Mouse (Mus musculus): Measurements from ENCODE around the gene Bcl2l11.
"Not testable (repeated sequence)": the region's sequence is repeated elsewhere in the genome, so short reads cannot be mapped to it uniquely, and the experiment has no call there.

Gene Bcl2l11

GRCm38 (mm10) chr2:128125635-128126470, at the start of gene Bcl2l11:
TSS of gene Bcl2l11 (plus strand) at chr2:128126038.
- DNase-seq = peak; percentile 98

- DNase-seq = no peak
These were observed 48.9 kb upstream of the Bcl2l11 start for GRCm38 (mm10) chr2:128076936-128077335.

GRCm38 (mm10) chr2:128078859-128079258, 47.0 kb upstream of the Bcl2l11 start:
- no peak for DNase-seq

- DNase-seq = no peak
These were observed 46.5 kb upstream of the Bcl2l11 start for GRCm38 (mm10) chr2:128079316-128079715.

GRCm38 (mm10) chr2:128083844-128084243, 42.0 kb upstream of the Bcl2l11 start:
- no peak for DNase-seq

DNA sequence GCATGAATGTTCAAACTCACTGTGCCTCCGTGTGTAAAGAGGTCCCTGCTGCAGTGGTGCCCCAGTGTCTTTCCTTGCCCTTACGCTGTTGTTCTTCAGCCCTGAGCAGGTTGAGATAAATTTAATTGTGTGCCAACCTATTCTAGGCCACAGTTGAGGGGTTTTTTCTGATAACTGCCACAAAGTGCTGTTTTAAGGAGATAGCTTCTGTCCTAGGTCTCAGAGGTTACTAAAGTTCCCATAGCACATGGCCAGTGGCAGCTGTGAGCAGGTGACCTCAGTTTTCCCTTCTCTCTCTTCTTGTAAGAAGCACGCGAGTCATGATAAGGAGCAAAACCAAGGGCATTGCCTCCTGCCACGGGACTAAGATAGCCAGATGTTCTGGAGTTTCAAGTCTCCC, 41.2 kb upstream of the Bcl2l11 start:
- no peak for DNase-seq

DNA sequence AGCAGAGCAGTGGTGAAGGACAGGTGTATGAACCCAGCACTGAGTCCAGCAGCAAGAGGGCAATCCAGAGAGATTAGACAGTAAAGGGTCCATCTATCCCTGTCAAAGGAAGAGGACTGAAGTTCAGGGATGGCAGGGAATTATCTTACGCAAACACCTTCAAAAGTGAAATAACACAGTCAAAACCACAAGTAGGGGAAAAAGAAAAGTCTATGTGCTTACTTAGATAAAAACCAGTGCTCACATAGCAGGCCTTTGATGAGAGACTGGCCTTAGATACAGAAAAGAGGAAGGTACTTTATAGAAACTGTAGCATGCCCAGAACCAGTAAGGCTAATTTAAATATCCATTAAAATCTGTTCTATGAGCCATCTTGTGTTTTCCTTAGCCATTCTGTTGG, 40.4 kb upstream of the Bcl2l11 start:
- no peak for DNase-seq

DNA sequence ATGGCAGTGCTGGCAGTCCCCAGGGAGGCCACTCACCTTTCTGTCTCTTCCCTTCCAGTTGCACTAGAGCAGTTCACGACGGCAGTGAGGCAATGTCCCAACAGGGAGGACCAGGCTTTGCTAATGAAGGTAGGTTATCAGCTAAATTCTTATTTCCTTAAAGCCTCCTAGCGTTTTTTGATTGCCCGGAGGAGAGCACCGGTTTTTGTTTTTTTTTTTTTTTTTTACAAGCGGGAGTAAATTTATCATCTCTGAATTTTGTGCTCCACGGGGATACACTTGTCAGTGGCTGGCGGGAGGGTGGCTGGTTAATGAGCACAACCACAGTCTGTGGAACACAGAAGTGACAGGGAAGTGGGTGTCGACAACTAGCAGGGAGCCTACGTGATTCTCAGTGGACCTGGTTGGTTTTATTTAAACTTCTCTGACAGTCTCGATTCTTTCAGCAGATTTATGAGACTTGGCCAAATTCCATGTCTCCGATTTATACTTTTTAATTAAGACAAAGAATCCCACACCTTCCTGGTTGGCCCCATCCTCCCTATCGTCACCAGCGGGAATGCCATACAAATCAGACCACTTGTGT, 39.4 kb upstream of the Bcl2l11 start:
- no peak for DNase-seq

DNA sequence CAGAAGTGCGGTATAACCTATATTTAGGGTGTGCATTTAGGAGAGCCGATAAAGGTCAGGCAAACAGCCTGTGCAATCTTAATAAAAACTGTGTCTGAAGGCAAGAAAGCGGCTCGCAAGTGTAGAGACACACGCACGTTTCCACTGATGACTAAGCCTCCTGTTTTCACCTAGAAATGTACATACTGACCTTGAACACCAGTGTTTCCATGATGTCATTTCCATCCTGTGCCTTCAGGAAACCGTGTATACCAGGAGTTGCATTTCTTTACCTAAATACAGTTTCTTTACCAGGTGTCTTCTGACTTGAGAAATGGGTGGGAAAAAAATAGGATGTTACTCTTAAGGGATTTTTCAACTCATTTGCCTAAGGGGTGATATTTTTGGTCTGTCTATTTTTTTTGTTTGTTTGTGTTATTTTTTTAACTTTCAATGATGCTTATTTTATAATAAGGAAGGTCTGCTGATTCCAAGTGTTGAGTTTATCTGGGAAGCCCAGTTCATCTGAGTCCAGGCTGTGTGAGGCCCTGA, 38.8 kb upstream of the Bcl2l11 start:
- DNase-seq = no peak

DNA sequence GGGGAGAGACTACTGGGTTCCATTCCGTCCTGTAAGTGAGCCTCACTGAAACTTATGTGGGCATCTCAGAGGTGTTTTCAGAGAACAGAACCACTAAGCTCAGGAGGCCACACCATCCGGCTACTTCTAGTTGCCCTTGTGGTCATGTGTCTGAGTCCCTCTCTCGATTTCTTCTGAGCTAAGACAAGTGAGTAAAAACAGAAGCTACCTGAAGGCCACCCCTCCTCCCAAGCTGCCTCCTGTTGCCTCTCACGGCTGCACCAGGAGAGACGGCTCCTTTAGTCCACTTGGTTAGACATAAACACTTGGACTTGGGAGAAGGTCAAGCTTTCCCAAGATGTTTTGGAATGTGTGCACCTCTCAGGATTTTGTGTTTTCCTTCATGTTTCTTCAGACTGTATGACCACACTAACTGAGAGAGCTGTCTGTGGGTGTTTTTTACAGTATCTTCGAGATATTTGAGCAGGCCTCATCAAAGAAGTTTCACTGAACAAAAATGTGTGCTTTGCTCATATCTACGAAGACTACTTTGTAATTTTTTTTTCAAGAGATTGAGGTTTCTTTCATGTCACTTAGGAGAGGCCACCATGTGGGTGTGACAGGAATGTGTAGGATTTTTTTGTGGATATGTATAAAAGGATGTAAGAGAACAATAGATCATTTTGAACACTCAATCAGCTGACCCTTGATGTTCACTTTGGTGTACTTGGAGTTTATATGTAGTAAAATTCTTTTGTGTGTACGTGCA, 37.9 kb upstream of the Bcl2l11 start:
- no peak for DNase-seq

DNA sequence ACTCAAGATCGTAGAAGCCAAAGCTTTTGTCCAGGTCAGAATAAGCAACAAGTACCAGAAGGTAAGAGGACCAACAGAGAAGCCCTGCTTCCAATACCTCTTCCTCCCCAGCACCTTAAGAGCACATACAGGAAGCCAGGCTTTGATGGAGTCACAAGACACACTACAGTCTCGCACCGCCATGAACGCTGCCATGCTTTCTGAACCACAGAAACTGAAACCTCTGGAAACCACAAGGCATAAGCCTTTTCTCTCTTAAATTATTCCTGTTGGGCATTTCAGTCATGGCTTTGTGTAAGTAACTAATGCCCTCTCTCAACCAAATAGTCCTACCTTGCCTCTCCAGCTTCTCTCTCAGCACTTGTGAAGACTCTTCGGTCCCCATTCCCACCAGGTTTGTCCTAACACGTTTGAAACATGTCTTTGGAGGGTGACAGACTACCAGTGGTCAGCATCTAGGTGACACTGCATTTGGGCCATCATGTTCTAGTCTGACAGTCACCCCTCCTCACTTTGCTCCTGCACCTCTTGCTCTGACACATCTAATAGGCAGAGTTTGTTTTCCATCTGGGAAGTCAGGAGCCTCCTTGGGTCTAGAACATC, 35.5 kb upstream of the Bcl2l11 start:
- no peak for DNase-seq

GRCm38 (mm10) chr2:128091431-128092369, 34.1 kb upstream of the Bcl2l11 start:
- peak; percentile 57 to 62 for DNase-seq

DNA sequence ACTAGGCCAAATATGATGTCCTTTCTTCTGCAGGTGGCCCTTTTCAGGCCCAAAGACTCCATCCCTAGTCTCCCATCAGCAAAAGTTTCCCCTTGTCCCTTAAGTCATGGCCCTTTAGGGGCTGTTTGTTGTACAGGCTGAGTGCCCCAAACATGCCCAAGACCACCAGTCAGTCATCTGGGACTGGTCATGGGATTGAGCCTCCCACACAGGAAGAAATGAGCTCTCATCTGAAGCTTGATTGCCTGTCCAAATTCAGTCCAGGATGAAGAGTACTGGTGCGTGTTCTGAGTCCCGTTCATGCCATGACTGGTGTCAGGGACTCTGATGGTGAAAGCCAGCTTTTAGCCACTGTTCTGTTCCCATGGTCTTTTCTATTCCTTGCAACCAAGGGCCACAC, 33.4 kb upstream of the Bcl2l11 start:
- no peak for DNase-seq

- DNase-seq = peak; percentile 64 to 71
These were observed 31.6 kb upstream of the Bcl2l11 start for GRCm38 (mm10) chr2:128094196-128094595.

DNA sequence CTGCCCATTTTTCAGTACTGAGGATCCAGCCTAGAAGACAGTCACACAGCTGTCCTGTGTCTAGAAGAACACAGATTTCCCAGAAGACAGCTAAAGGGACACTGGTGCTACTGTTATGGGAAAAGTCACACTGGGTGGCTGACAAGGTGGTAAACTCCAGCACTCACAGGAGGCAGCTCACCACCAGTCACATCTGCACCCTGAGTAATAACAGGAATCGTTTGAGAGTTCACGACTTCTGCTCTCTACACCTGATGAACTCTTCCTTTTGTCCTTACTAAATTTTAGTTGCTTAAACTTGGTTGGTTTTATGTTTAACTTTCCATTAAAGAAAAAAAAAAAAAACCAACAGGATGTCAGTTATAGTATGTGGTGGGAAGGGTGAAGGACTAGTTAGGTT, 31.2 kb upstream of the Bcl2l11 start:
- no peak for DNase-seq

DNA sequence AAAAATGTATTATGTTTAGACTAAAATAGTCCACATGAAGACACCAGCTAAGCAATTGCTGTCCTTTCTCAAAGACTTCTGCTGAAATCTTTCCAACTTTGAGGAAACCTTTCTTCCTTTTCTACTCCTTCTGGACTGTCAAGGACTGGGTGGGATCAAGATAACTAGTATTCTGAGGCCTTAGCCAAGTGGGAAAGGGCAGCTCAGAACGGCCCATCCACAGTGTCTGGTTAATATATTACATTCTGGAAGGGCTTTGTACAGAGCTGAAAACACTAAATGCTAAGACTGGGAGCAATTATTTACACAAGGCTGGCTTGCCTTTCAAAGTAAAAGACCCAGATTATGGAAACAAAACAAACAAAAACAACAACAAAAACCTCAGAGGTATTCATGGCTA, 30.6 kb upstream of the Bcl2l11 start:
- DNase-seq = no peak

GRCm38 (mm10) chr2:128096070-128096469, 29.8 kb upstream of the Bcl2l11 start:
- DNase-seq = no peak

DNA sequence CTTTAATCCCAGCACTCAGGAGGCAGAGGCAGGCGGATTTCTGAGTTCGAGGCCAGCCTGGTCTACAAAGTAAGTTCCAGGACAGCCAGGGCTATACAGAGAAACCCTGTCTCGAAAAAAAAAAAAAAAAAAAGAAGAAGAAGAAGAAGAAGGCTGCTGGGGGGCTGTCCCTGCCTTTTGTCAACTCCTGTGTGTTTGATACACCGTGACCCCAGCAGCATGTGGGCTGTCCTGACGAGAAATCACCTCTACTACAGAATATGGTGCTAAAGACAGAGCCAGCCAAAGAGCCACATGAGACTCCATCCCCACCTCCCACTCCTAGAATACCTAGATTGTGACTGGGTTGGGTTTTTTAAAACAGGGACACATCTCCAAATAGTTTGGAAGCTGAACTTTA, 27.7 kb upstream of the Bcl2l11 start:
- DNase-seq = not testable (repeated sequence)

GRCm38 (mm10) chr2:128102086-128102485, 23.8 kb upstream of the Bcl2l11 start:
- no peak for DNase-seq

DNA sequence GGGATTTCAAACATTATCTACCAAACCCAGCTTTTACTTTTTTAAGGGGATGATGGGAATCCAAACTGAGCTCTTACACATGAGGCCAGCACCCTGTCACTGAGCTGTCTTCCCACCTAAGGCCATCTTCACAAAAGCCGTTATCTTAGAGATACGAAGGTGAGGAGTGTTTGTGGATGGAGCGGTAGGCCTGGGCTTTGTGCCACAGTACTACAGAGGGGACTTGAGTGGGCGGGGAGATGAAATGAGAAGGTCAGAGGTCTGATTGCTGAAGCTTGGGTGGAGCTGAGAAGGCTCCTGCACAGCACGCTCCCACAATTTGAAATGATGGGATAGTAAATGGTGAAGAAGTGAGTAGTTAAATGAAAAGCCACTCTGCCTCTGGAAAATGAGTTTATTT, 21.0 kb upstream of the Bcl2l11 start:
- no peak for DNase-seq

DNA sequence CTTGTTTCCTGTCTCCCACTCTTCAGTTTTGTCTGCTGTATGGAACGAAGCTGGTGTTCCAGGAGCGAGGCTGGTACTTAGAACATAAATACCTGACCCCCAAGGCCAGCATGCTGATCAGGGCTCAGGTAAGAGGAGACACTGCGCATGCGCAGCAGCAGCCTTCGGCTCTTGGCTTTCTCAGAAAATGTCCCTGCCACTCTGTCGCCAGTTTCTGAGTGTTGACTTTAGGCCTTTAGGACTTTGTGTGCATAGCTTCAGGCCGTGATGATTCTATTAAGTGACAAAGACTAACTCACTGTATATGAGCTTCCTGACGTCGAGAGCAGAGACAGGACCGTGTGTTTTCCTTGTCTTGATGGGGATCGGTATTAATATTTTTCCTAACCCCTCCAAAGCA, 20.2 kb upstream of the Bcl2l11 start:
- DNase-seq = no peak

GRCm38 (mm10) chr2:128111537-128111936, 14.3 kb upstream of the Bcl2l11 start:
- no peak for DNase-seq

All from B cell, adult 2 months (primary cell).